Mouse (Mus musculus): ENCODE measurements around the gene Nfatc3.

DNA sequence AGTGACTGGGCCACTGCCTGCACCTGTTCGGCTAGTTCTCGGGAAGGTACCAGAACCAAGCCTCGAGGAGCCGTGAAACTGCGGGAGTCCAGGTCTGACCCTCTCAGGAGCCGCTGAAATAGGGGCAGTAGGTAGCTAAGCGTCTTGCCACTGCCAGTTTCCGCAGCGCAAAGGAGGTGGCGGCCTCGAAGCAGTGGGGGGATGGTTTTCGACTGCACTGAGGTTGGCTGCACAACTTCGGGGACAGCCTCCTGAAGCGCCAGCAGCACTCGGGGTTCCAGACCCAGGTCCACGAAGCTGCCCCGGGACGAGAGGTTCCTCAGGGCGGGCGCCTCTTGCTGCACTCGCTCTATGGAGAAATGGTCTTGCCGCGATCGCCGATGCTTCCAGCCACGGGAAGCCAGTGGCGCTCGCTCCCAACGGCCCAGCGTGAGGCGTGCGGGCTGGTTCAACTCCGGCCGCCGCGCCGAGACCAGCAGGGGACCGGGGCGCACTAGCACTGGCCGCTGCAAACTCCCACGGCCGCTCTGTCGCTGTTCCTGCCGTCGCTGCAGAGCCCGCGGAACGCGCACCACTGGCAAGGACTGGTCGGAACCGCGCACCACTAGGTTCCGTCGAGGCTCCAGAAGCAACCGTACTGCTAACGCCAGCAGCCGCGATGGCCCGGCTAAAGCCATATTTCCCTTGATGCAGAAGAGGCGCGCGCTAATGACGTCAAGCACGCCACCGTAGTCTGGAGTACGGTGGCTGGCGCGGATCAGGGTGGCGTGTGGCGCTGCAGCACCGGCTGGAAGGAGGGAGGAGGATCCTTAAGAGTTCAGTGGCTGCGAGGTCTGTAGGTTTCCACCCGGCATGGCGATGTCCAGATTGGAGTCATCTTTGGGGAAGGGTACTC is 47.6 kb upstream of the Nfatc3 start:
- TF ChIP-seq POLR2AphosphoS2 (IDR thresholded peaks at IDR 0.05; ENCODE audit: insufficient read length, low read depth), result peak; percentile 90
- TF ChIP-seq POLR2A (IDR thresholded peaks at IDR 0.05; ENCODE audit: insufficient read length, low read depth), result peak; percentile 86
- TF ChIP-seq USF1 (IDR thresholded peaks at IDR 0.05; ENCODE audit: low read depth), result no peak
- no peak for TF ChIP-seq REST (IDR thresholded peaks at IDR 0.05; ENCODE audit: insufficient read depth, insufficient read length)
- TF ChIP-seq E2F4 (IDR thresholded peaks at IDR 0.05; ENCODE audit: insufficient read depth), result no peak
- peak in 1 of 3 experiments; percentile 53 for TF ChIP-seq MYOD1 (IDR thresholded peaks at IDR 0.05; ENCODE audit: control insufficient read depth in 1 of 3, insufficient read length in 2 of 3, low read depth in 2 of 3)
- no peak for TF ChIP-seq MAX (IDR thresholded peaks at IDR 0.05; ENCODE audit: low read depth)
- TF ChIP-seq MYOG (IDR thresholded peaks at IDR 0.05; ENCODE audit: control insufficient read depth in 1 of 3, insufficient read depth in 1 of 3, insufficient read length in 2 of 3, low read depth in 2 of 3), result peak in 1 of 3 experiments; percentile 53
- TF ChIP-seq TCF12 (IDR thresholded peaks at IDR 0.05; ENCODE audit: insufficient read depth, poor library complexity, severe bottlenecking), result no peak
- no peak for TF ChIP-seq CEBPB (IDR thresholded peaks at IDR 0.05; ENCODE audit: insufficient read depth, poor library complexity, severe bottlenecking)
- no peak for TF ChIP-seq TCF3 (IDR thresholded peaks at IDR 0.05; ENCODE audit: insufficient read length, low read depth)
- peak; percentile 84 for TF ChIP-seq SRF (IDR thresholded peaks at IDR 0.05; ENCODE audit: control insufficient read depth, insufficient read length, low read depth)
